Mouse (Mus musculus) effector memory CD4-positive, alpha-beta T cell, adult 5 months (primary cell): ENCODE results near the gene Ces2e. TPM values are rescaled to one million over a fixed set of nuclear protein-coding genes. Genes with fewer than 3 reads are reported as not detected.

ENCODE experiments used
- polyA plus RNA-seq: library from polyadenylated mRNA; unstranded; fragments of 100-300 nt; shearing (Covaris generic); gene quantifications from one replicate; pipeline ENCODE4 v1.2.1, GENCODE M21; 2017

The Ces2e gene
- polyA plus RNA-seq, result not detected

GRCm38 (mm10) chr8:104925972-104926596, at the start of gene Ces2e:
Ces2e (plus strand) TSS chr8:104926260.

GRCm38 (mm10) chr8:104947056-104947455, 21.0 kb downstream of the Ces2e start, which contains the start of gene Ces2f:
Ces2f (plus strand) TSS chr8:104947356.

GRCm38 (mm10) chr8:104961537-104961961, 35.5 kb downstream of the Ces2e start, which contains the start of gene Ces2g:
Ces2g (plus strand) TSS chr8:104961718.

Other genes with a start within 250 kb of the Ces2e start
- gene Ces2a, start 192.3 kb upstream of the Ces2e start, polyA plus RNA-seq, result not detected
- gene Ces2b, start 94.7 kb upstream of the Ces2e start, polyA plus RNA-seq, result not detected
- 22.0 TPM for gene Ces2c, start 79.2 kb upstream of the Ces2e start, polyA plus RNA-seq
- gene Ces2f, start 21.1 kb downstream of the Ces2e start, polyA plus RNA-seq, result not detected
- not detected for gene Ces2g, start 35.5 kb downstream of the Ces2e start, polyA plus RNA-seq
- not detected for gene Ces2h, start 74.6 kb downstream of the Ces2e start, polyA plus RNA-seq
- not detected for gene Ces3a, start 122.3 kb downstream of the Ces2e start, polyA plus RNA-seq
- not detected for gene Ces3b, start 157.5 kb downstream of the Ces2e start, polyA plus RNA-seq
- not detected for gene Ces4a, start 205.5 kb downstream of the Ces2e start, polyA plus RNA-seq
- gene Cbfb, start 244.4 kb downstream of the Ces2e start, polyA plus RNA-seq, result 91.0 TPM